Mouse (Mus musculus) stomach, embryonic 16.5 days (tissue): Measurements from ENCODE around the gene Olfr291. TPM values are rescaled to one million over a fixed set of nuclear protein-coding genes. Genes with fewer than 3 reads are reported as not detected.

Experiments
- ATAC-seq: fragments of 200-750 bp; cut with Nextera tagmentation; 2 replicates; pipeline ENCODE4 v1.8.0; 2017; ENCODE audit warnings: moderate number of reproducible peaks, moderate TSS enrichment; ENCODE audit not compliant: insufficient read depth, low FRiP score
- H3K27ac ChIP-seq: fragments of 300-500 bp; sonication (generic); 2 replicates; pipeline ENCODE4 v1.5.1; 2014; ENCODE audit warnings: low read length
- H3K27me3 ChIP-seq: fragments of 300-500 bp; sonication (generic); 2 replicates; pipeline ENCODE4 v1.6.1; 2014; ENCODE audit warnings: low read length, control low read depth, mixed read lengths; ENCODE audit not compliant: control insufficient read depth, insufficient read depth
- H3K36me3 ChIP-seq: fragments of 300-500 bp; sonication (generic); 2 replicates; pipeline ENCODE4 v1.6.1; 2014; ENCODE audit warnings: low read length; ENCODE audit not compliant: control insufficient read depth, insufficient read depth
- H3K4me1 ChIP-seq: fragments of 300-500 bp; sonication (generic); 2 replicates; pipeline ENCODE4 v1.6.1; 2014; ENCODE audit warnings: low read length, control low read depth, mixed read lengths; ENCODE audit not compliant: control insufficient read depth, insufficient read depth
- H3K4me2 ChIP-seq: fragments of 300-500 bp; sonication (generic); 2 replicates; pipeline ENCODE4 v1.6.1; 2014; ENCODE audit warnings: low read depth, low read length, mixed read lengths
- H3K4me3 ChIP-seq: fragments of 300-500 bp; sonication (generic); replicated peaks from 2 replicates; pipeline ENCODE4 v1.5.1; 2014; ENCODE audit warnings: mild to moderate bottlenecking, low read length
- H3K9ac ChIP-seq: fragments of 300-500 bp; sonication (generic); 2 replicates; pipeline ENCODE4 v1.6.1; 2014; ENCODE audit warnings: low read length
- H3K9me3 ChIP-seq: fragments of 300-500 bp; sonication (generic); replicated peaks from 2 replicates; pipeline ENCODE4 v1.6.1; 2016; ENCODE audit warnings: low read length, control low read depth; ENCODE audit not compliant: control insufficient read depth
- WGBS: fragments of 180-500 bp; shearing (Covaris S2); extraction: QIAGEN DNeasy Blood & Tissue Kit; methylation state at CpG from one replicate; pipeline ENCODE4 v1.1.7; 2014; 5-methylcytosine and 5-hydroxymethylcytosine counted together
- polyA plus RNA-seq: library from polyadenylated mRNA; unstranded; fragments of >200 nt; fragmentation: Nextera tagmentation; extraction: Ambion mirVana; gene quantifications from 2 replicates; pipeline ENCODE4 v1.2.1, GENCODE M21; 2015

The Olfr291 gene
- polyA plus RNA-seq = not detected in 2 replicates

- Histone ChIP-seq H3K36me3 (no peaks in the 10 kb centered on the region), H3K27ac (no peak within 1 kb of the TSS), H3K4me1 (no peaks in the 10 kb centered on the region), H3K9me3 (no peaks in the 10 kb centered on the region), H3K4me3 (no peak within 1 kb of the TSS), H3K4me2 (no peak within 1 kb of the TSS), H3K27me3 (no peaks in the 10 kb centered on the region), H3K9ac (no peak within 1 kb of the TSS)
- WGBS = 74% methylated on average over 2 of the region's 2 CpGs
- ATAC-seq = no peak
Measured at GRCm38 (mm10) chr7:84853253-84853652, at the start of gene Olfr291. Olfr291 (plus strand) TSS chr7:84853553.

GRCm38 (mm10) chr7:84805224-84805623 lies 48.1 kb upstream of the Olfr291 start:
- no peak overlapping the region for H3K4me2 ChIP-seq
- no peaks in the 10 kb centered on the region for H3K9me3 ChIP-seq
- 48% methylated on average over 1 of the region's 1 CpGs for WGBS
- H3K4me3 ChIP-seq = no peak overlapping the region
- H3K36me3 ChIP-seq = no peaks in the 10 kb centered on the region
- no peak for ATAC-seq
- H3K27ac ChIP-seq = no peak overlapping the region
- no peak overlapping the region for H3K9ac ChIP-seq
- H3K27me3 ChIP-seq = peaks cover 6% of the 10 kb centered on the region; the same call in 1 of the 2 replicates
- no peaks in the 10 kb centered on the region for H3K4me1 ChIP-seq

- Histone ChIP-seq H3K4me3 (no peak overlapping the region), H3K27ac (no peak overlapping the region), H3K4me1 (no peaks in the 10 kb centered on the region), H3K9ac (no peak overlapping the region), H3K9me3 (no peaks in the 10 kb centered on the region), H3K4me2 (no peak overlapping the region), H3K27me3 (peaks cover 2% of the 10 kb centered on the region; the same call in 1 of the 2 replicates), H3K36me3 (no peaks in the 10 kb centered on the region)
- ATAC-seq = no peak
- 85% methylated on average over 4 of the region's 4 CpGs for WGBS
Measured at GRCm38 (mm10) chr7:84806159-84806558, 47.2 kb upstream of the Olfr291 start.

- H3K4me1 ChIP-seq = no peaks in the 10 kb centered on the region
- H3K27me3 ChIP-seq = no peaks in the 10 kb centered on the region
- no peak overlapping the region for H3K9ac ChIP-seq
- H3K9me3 ChIP-seq = no peaks in the 10 kb centered on the region
- no peaks in the 10 kb centered on the region for H3K36me3 ChIP-seq
- WGBS = 43% methylated on average over 1 of the region's 1 CpGs
- no peak for ATAC-seq
- H3K4me3 ChIP-seq = no peak overlapping the region
- H3K27ac ChIP-seq = no peak overlapping the region
- H3K4me2 ChIP-seq = no peak overlapping the region
Measured at GRCm38 (mm10) chr7:84884530-84884929, 31.2 kb downstream of the Olfr291 start.

Other genes with a start within 250 kb of the Olfr291 start
- gene Fah, start 246.8 kb upstream of the Olfr291 start, polyA plus RNA-seq = 15.0 TPM in 2 replicates
- 179 and 180 TPM in 2 replicates for gene Zfand6, start 163.6 kb upstream of the Olfr291 start, polyA plus RNA-seq
- gene Vmn2r65, start 110.6 kb downstream of the Olfr291 start, polyA plus RNA-seq = not detected in 2 replicates
- not detected in 2 replicates for gene Vmn2r66, start 158.7 kb downstream of the Olfr291 start, polyA plus RNA-seq